Mouse (Mus musculus) embryonic facial prominence, embryonic 10.5 days (tissue): ENCODE results near the gene Htra3. TPM values are rescaled to one million over a fixed set of nuclear protein-coding genes. Genes with fewer than 3 reads are reported as not detected.
A peak's percentile ranks its signal among the peaks of the same experiment; 100 is the strongest.

ENCODE experiments used
- DNase-seq: peaks from one replicate; pipeline ENCODE4 v3.0.0-alpha.2; 2017; ENCODE audit warnings: low spot score
- H3K27ac ChIP-seq: fragments of 300-500 bp; sonication (generic); replicated peaks from 2 replicates; pipeline ENCODE4 v1.5.1; 2016; ENCODE audit warnings: mild to moderate bottlenecking
- H3K27me3 ChIP-seq: fragments of 300-500 bp; sonication (generic); replicated peaks from 2 replicates; pipeline ENCODE4 v1.6.1; 2016; ENCODE audit warnings: low read depth, mild to moderate bottlenecking; ENCODE audit not compliant: poor library complexity, severe bottlenecking
- H3K36me3 ChIP-seq: fragments of 300-500 bp; sonication (generic); replicated peaks from 2 replicates; pipeline ENCODE4 v1.6.1; 2016; ENCODE audit warnings: mild to moderate bottlenecking, moderate library complexity
- H3K4me1 ChIP-seq: fragments of 300-500 bp; sonication (generic); 2 replicates; pipeline ENCODE4 v1.6.1; 2016
- H3K4me3 ChIP-seq: fragments of 300-500 bp; sonication (generic); 2 replicates; pipeline ENCODE4 v1.5.1; 2016; ENCODE audit warnings: mild to moderate bottlenecking, moderate library complexity
- H3K9me3 ChIP-seq: fragments of 300-500 bp; sonication (generic); 2 replicates; pipeline ENCODE4 v1.6.1; 2016; ENCODE audit warnings: mild to moderate bottlenecking
- WGBS: fragments of 180-500 bp; shearing (Covaris S2); methylation state at CpG from one replicate; pipeline ENCODE4 v1.1.7; 2016; 5-methylcytosine and 5-hydroxymethylcytosine counted together
- polyA plus RNA-seq: library from polyadenylated mRNA; unstranded; fragments of >200 nt; fragmentation: Nextera tagmentation; extraction: Ambion mirVana; gene quantifications from 2 replicates; pipeline ENCODE4 v1.2.1, GENCODE M21; 2016

The Htra3 gene
- polyA plus RNA-seq, 1 experiment from 2014 or later = 4.2 TPM

DNA sequence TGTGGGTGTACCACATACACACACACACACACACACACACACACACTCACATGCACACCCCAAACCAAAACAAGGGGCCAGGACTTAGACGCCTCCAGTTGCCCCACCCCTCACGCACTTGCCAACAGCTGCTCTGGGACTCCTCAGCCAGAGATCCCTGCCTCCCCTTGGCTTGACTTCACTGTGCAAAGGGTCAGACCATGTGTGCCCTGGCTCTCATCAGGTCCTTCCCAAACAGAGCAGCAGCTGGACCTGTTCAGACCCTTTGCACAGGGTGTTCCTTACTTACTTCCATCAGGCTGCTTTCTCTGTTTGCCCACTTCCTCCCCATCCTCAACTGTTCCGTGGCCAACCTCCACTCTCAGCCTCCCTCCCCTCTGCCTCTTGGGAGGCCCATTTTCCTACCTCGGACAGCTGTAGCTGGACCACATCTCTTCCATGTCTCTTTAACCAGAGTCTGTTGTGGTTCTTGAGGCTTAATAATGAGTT lies 54.8 kb downstream of the Htra3 start:
- no peak overlapping the region for H3K27ac ChIP-seq
- H3K4me3 ChIP-seq = no peak overlapping the region
- H3K9me3 ChIP-seq = no peaks in the 10 kb centered on the region
- no peaks in the 10 kb centered on the region for H3K27me3 ChIP-seq
- H3K36me3 ChIP-seq = no peaks in the 10 kb centered on the region
- no peak for DNase-seq
- 75% methylated on average over 4 of the region's 4 CpGs for WGBS
- peaks cover 20% of the 10 kb centered on the region for H3K4me1 ChIP-seq

DNA sequence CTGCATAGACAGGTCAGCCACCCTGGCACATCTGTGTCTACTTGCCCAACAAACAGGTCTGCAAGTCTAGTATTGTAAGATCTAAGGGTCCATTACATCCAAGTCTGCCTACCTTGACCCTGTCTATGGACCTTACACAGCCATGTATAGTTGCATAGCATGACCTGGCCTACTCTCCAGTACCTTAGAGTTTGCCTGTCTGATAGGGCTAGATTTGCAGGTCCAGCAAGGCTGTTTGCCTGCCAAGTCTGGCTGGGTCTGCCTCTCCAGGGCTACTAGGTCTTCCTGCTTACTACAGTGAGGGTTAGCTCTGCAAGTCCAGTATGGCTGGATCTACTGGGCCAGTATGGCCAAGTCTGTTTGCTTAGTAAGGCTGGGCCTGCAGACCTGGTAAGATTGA lies 55.8 kb downstream of the Htra3 start:
- no peaks in the 10 kb centered on the region for H3K36me3 ChIP-seq
- H3K4me3 ChIP-seq = no peak overlapping the region
- H3K27ac ChIP-seq = no peak overlapping the region
- H3K27me3 ChIP-seq = no peaks in the 10 kb centered on the region
- no peak for DNase-seq
- H3K4me1 ChIP-seq = peaks cover 23% of the 10 kb centered on the region
- H3K9me3 ChIP-seq = no peaks in the 10 kb centered on the region

GRCm38 (mm10) chr5:35621114-35621513 lies 58.5 kb downstream of the Htra3 start:
- Histone ChIP-seq H3K9me3 (no peaks in the 10 kb centered on the region), H3K4me3 (no peak overlapping the region), H3K27ac (peak overlapping the region; percentile 51; the same call in 1 of the 2 replicates), H3K27me3 (no peaks in the 10 kb centered on the region), H3K36me3 (no peaks in the 10 kb centered on the region), H3K4me1 (peaks cover 42% of the 10 kb centered on the region)
- peak; percentile 48 for DNase-seq
- 37% methylated on average over 4 of the region's 4 CpGs for WGBS

- Histone ChIP-seq H3K4me3 (no peak overlapping the region), H3K9me3 (no peaks in the 10 kb centered on the region), H3K27ac (peak overlapping the region; percentile 44), H3K27me3 (no peaks in the 10 kb centered on the region), H3K4me1 (peaks cover 40% of the 10 kb centered on the region), H3K36me3 (no peaks in the 10 kb centered on the region)
- 44% methylated on average over 5 of the region's 5 CpGs for WGBS
- peak; percentile 30 for DNase-seq
These were observed 62.6 kb downstream of the Htra3 start for GRCm38 (mm10) chr5:35616943-35617342.

- no peak for DNase-seq
- peaks cover 54% of the 10 kb centered on the region for H3K4me1 ChIP-seq
- 86% methylated on average over 8 of the region's 8 CpGs for WGBS
- H3K36me3 ChIP-seq = no peaks in the 10 kb centered on the region
- H3K4me3 ChIP-seq = no peak overlapping the region
- H3K27ac ChIP-seq = peak overlapping the region; percentile 30
- no peaks in the 10 kb centered on the region for H3K27me3 ChIP-seq
- no peaks in the 10 kb centered on the region for H3K9me3 ChIP-seq
These were observed 66.9 kb downstream of the Htra3 start for GRCm38 (mm10) chr5:35612722-35613121.

GRCm38 (mm10) chr5:35611900-35612299 lies 67.7 kb downstream of the Htra3 start:
- H3K27ac ChIP-seq = no peak overlapping the region
- WGBS = 81% methylated on average over 11 of the region's 11 CpGs
- H3K4me3 ChIP-seq = no peak overlapping the region

GRCm38 (mm10) chr5:35611170-35611569 lies 68.4 kb downstream of the Htra3 start:
- no peaks in the 10 kb centered on the region for H3K9me3 ChIP-seq
- H3K4me3 ChIP-seq = no peak overlapping the region
- peak overlapping the region; percentile 69; the same call in 1 of the 2 replicates for H3K27ac ChIP-seq
- no peaks in the 10 kb centered on the region for H3K27me3 ChIP-seq
- no peak for DNase-seq
- WGBS = 92% methylated on average over 9 of the region's 9 CpGs
- H3K36me3 ChIP-seq = no peaks in the 10 kb centered on the region
- H3K4me1 ChIP-seq = peaks cover 44% of the 10 kb centered on the region

More at GRCm38 (mm10) chr5:35611900-35612299, 67.7 kb downstream of the Htra3 start:
- Histone ChIP-seq H3K9me3 (no peaks in the 10 kb centered on the region), H3K36me3 (no peaks in the 10 kb centered on the region), H3K4me1 (peaks cover 51% of the 10 kb centered on the region), H3K27me3 (no peaks in the 10 kb centered on the region)
- DNase-seq = no peak

GRCm38 (mm10) chr5:35610381-35610780 lies 69.2 kb downstream of the Htra3 start:
- peaks cover 42% of the 10 kb centered on the region for H3K4me1 ChIP-seq
- no peak for DNase-seq
- H3K27ac ChIP-seq = peak overlapping the region; percentile 69
- H3K9me3 ChIP-seq = no peaks in the 10 kb centered on the region
- no peaks in the 10 kb centered on the region for H3K27me3 ChIP-seq
- no peak overlapping the region for H3K4me3 ChIP-seq
- WGBS = 93% methylated on average over 7 of the region's 7 CpGs
- no peaks in the 10 kb centered on the region for H3K36me3 ChIP-seq

- no peak for DNase-seq
- 84% methylated on average over 2 of the region's 2 CpGs for WGBS
- H3K27me3 ChIP-seq = no peaks in the 10 kb centered on the region
- H3K4me1 ChIP-seq = peaks cover 42% of the 10 kb centered on the region
- H3K36me3 ChIP-seq = no peaks in the 10 kb centered on the region
- H3K4me3 ChIP-seq = no peak overlapping the region
- no peaks in the 10 kb centered on the region for H3K9me3 ChIP-seq
- peak overlapping the region; percentile 69 for H3K27ac ChIP-seq
These were observed 69.6 kb downstream of the Htra3 start for GRCm38 (mm10) chr5:35609971-35610370.

GRCm38 (mm10) chr5:35609381-35609780 lies 70.2 kb downstream of the Htra3 start:
- peaks cover 42% of the 10 kb centered on the region for H3K4me1 ChIP-seq

DNA sequence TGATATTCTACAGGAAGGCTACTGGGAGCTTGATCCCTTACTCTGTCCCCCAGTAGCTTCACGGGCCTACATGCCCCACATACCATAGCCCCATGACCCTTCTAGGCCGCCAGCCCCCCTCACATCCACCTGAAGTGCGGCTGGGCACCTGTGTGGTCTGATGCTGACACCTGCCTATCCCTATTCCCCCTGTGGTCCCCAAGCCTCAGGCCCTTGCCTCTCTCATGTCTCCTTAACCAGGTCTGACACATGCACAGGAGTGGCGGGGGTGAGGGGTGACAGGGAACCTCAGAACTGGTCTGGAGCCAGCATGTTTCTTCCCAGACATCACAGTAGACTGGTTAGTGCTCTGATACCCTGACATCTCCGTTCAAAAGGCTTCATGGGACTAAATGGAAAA lies 71.0 kb downstream of the Htra3 start:
- peak overlapping the region; percentile 69 for H3K27ac ChIP-seq
- no peak for DNase-seq
- H3K4me3 ChIP-seq = no peak overlapping the region
- H3K4me1 ChIP-seq = peaks cover 42% of the 10 kb centered on the region
- H3K36me3 ChIP-seq = no peaks in the 10 kb centered on the region
- H3K27me3 ChIP-seq = no peaks in the 10 kb centered on the region
- no peaks in the 10 kb centered on the region for H3K9me3 ChIP-seq
- 78% methylated on average over 5 of the region's 5 CpGs for WGBS

More at GRCm38 (mm10) chr5:35609381-35609780, 70.2 kb downstream of the Htra3 start:
- Histone ChIP-seq H3K36me3 (no peaks in the 10 kb centered on the region), H3K27ac (peak overlapping the region; percentile 69), H3K9me3 (no peaks in the 10 kb centered on the region), H3K4me3 (peak overlapping the region; percentile 27), H3K27me3 (no peaks in the 10 kb centered on the region)
- peak; percentile 82 for DNase-seq
- WGBS = 15% methylated on average over 12 of the region's 12 CpGs

- Histone ChIP-seq H3K27ac (peak overlapping the region; percentile 69), H3K36me3 (peaks cover 5% of the 10 kb centered on the region), H3K27me3 (no peaks in the 10 kb centered on the region), H3K4me1 (peaks cover 42% of the 10 kb centered on the region), H3K4me3 (no peak overlapping the region), H3K9me3 (no peaks in the 10 kb centered on the region)
- DNase-seq = no peak
- 78% methylated on average over 7 of the region's 7 CpGs for WGBS
These were observed 71.8 kb downstream of the Htra3 start for GRCm38 (mm10) chr5:35607784-35608183.

DNA sequence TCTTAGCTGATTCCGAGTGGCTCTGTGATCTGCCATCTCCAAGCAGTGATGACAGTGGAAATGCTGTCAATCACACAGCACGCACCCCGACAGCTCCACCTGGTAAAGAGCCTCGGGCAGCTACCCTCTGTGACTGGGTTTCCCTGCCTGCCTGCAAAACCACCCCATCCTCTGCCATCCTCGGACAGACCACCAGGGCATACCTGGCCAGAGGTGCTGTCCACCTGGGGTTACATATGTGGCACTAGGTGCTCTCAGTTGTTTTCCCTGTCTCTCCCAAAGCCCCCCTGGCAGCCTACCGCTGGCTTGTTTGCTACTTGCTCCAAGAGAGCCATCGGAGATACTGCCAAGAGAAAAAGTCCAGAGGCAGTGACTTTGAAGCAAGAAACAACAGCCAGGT lies 72.8 kb downstream of the Htra3 start:
- Histone ChIP-seq H3K27me3 (no peaks in the 10 kb centered on the region), H3K9me3 (no peaks in the 10 kb centered on the region), H3K4me3 (no peak overlapping the region), H3K36me3 (peaks cover 14% of the 10 kb centered on the region), H3K4me1 (peaks cover 42% of the 10 kb centered on the region), H3K27ac (no peak overlapping the region)
- WGBS = 87% methylated on average over 7 of the region's 7 CpGs
- no peak for DNase-seq
